ENCODE assay signal across 8 mouse cellular contexts in the genomic region with DNA sequence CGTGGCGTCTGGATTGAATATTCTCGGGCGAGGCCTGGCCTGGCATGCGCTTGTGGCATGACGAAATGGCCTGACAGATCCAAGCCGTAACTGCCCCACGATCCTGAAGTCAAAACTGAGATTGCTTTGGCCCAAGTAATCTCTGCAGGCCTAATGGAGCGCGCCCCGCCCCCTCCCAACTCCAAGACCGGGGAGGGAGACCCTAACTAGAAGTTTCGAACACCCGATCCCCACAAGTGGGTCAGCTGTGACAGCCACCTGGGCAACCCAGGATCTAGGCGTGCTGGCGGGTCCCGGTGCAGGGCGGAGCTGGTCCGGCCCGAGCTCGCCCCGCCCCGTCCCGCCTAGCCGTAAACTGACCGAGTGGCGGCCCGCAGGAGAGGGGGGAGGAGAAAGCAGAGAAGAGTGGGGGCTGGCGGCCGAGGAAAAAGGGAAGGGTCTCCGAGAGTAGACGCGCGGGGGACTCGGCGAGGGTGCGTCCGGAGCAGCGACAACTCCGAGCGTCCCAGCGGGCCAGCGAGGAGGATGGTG. TPM values are rescaled to one million over a fixed set of nuclear protein-coding genes. Genes with fewer than 3 reads are reported as not detected.
A peak's percentile ranks its signal among the peaks of the same experiment; 100 is the strongest.
DNase-seq lines count a peak whose midpoint lies in the region; ATAC-seq and TF ChIP-seq lines count a peak whose summit lies in the region.

Itgb5 (plus strand) TSS at position 365 of the 531 bp plus-strand sequence.

- peak; percentile 13 for DNase-seq in CD4-positive, CD25-positive, alpha-beta regulatory T cell, adult 2 months (ENCODE audit: low read depth, low spot score)
- peak; percentile 83 for DNase-seq in cerebellum, adult 9-11 months
- peak; percentile 93 for DNase-seq in gastrocnemius, adult 2 months
- peak in 1 of 2 experiments; percentile 47 for DNase-seq in layer of hippocampus, postnatal 25 days (ENCODE audit: extremely low spot score in 1 of 2, low spot score in 1 of 2)
- peak; percentile 81 for DNase-seq in lung, postnatal 10 days
- DNase-seq in retina, embryonic 14.5 days (ENCODE audit: low spot score) = peak; percentile 68

- WGBS in hindbrain, embryonic 13.5 days = 1% methylated on average over 43 of the region's 43 CpGs

- ATAC-seq in CD4-positive, CD25-positive, alpha-beta regulatory T cell, adult 4 months = no peak
- peak; percentile 69 for ATAC-seq in hindbrain, embryonic 13.5 days (ENCODE audit: low FRiP score)

- intact Hi-C loops in gastrocnemius, adult 2 months (cut with DNase I) = no loop called here

- H3K9ac ChIP-seq in hindbrain, embryonic 13.5 days = peak within 1 kb of the TSS; percentile 75

- peaks cover 35% of the 10 kb centered on the region for H3K4me1 ChIP-seq in hindbrain, embryonic 13.5 days (replicated peaks)

- H3K4me2 ChIP-seq in hindbrain, embryonic 13.5 days = peak within 1 kb of the TSS; percentile 99

- H3K27ac ChIP-seq in gastrocnemius, adult 2 months = peak within 1 kb of the TSS; percentile 96
- no peak within 1 kb of the TSS; the same call in 1 of the 2 replicates for H3K27ac ChIP-seq in hindbrain, embryonic 13.5 days

- peak within 1 kb of the TSS; percentile 97 for H3K4me3 ChIP-seq in gastrocnemius, adult 2 months
- peak within 1 kb of the TSS; percentile 70 for H3K4me3 ChIP-seq in hindbrain, embryonic 13.5 days

- peaks cover 80% of the 10 kb centered on the region for H3K27me3 ChIP-seq in hindbrain, embryonic 13.5 days

- H3K36me3 ChIP-seq in hindbrain, embryonic 13.5 days = no peaks in the 10 kb centered on the region

- no peaks in the 10 kb centered on the region for H3K9me3 ChIP-seq in hindbrain, embryonic 13.5 days

- TF ChIP-seq CTCF in gastrocnemius, adult 2 months (IDR thresholded peaks at IDR 0.05) = no peak

RNA-seq across cellular contexts. Expression of gene Itgb5, which starts in this region (rescaled TPM):
- polyA plus RNA-seq in CD4-positive, CD25-positive, alpha-beta regulatory T cell, adult 4 months (2017; shearing (Covaris generic)) = 1 to 10 TPM in 1 of 2 experiments, under 1 TPM in 1; 0.47 to 1.2 TPM
- total RNA-seq in gastrocnemius, adult 2 months (2021) = 10 to 100 TPM; 73.9 to 88.3 TPM
- polyA plus RNA-seq in hindbrain, embryonic 13.5 days (2015; fragmentation: Nextera tagmentation; extraction: Ambion mirVana) = 9.7 and 11.0 TPM in 2 replicates
- 10 to 100 TPM; 38.7 to 42.3 TPM for total RNA-seq in layer of hippocampus, postnatal 25 days (2021)
